Mouse (Mus musculus) thymus, adult 2 months (tissue): Measurements from ENCODE around the gene Clcf1. TPM values are rescaled to one million over a fixed set of nuclear protein-coding genes. Genes with fewer than 3 reads are reported as not detected.

ENCODE experiments used
- DNase-seq: peaks from one replicate; pipeline ENCODE4 v3.0.0; 2021
- H3K27ac ChIP-seq: fragments of 200-500 bp; 2 replicates; pipeline ENCODE4 v1.5.1; 2012; ENCODE audit warnings: low read length, control low read depth; ENCODE audit not compliant: control insufficient read depth, insufficient read depth
- H3K27me3 ChIP-seq: fragments of 200-500 bp; 2 replicates; pipeline ENCODE4 v1.6.1; 2012; ENCODE audit warnings: mild to moderate bottlenecking, low read length, moderate library complexity, mixed read lengths; ENCODE audit not compliant: control insufficient read depth, insufficient read depth
- H3K36me3 ChIP-seq: fragments of 200-500 bp; 2 replicates; pipeline ENCODE4 v1.6.1; 2012; ENCODE audit warnings: mild to moderate bottlenecking, low read length, moderate library complexity; ENCODE audit not compliant: control insufficient read depth, insufficient read depth
- H3K4me1 ChIP-seq: fragments of 200-500 bp; replicated peaks from 2 replicates; pipeline ENCODE4 v1.6.1; 2012; ENCODE audit warnings: low read length; ENCODE audit not compliant: control insufficient read depth, insufficient read depth
- H3K4me3 ChIP-seq: fragments of 200-500 bp; 2 replicates; pipeline ENCODE4 v1.5.1; 2012; ENCODE audit warnings: mild to moderate bottlenecking, low read length, control low read depth, moderate library complexity; ENCODE audit not compliant: control insufficient read depth, insufficient read depth
- CTCF ChIP-seq: fragments of 200-500 bp; IDR thresholded peaks from 2 replicates; pipeline ENCODE4 v1.5.1; 2012; ENCODE audit warnings: mild to moderate bottlenecking, control low read depth, low read length, moderate library complexity, borderline replicate concordance; ENCODE audit not compliant: control insufficient read depth, poor library complexity, insufficient read depth; ENCODE audit errors: extremely low read depth
- POLR2A ChIP-seq: fragments of 200-500 bp; IDR thresholded peaks from 2 replicates; pipeline ENCODE4 v1.6.1; 2012; ENCODE audit warnings: mild to moderate bottlenecking, low read length, control low read depth, moderate library complexity; ENCODE audit not compliant: control insufficient read depth, poor library complexity, insufficient read depth; ENCODE audit errors: extremely low read depth
- WGBS: fragments of 180-500 bp; shearing (Covaris S2); methylation state at CpG from one replicate; pipeline ENCODE4 v1.1.7; 2018; 5-methylcytosine and 5-hydroxymethylcytosine counted together
- polyA plus RNA-seq: library from polyadenylated mRNA; depleted of rRNA; stranded (reverse); fragments of >200 nt; gene quantifications from 2 replicates; pipeline ENCODE4 v1.2.3, GENCODE M21; 2012

Clcf1 gene
- polyA plus RNA-seq, 1 experiment: 32.9 TPM

- no peaks in the 10 kb centered on the region for H3K27me3 ChIP-seq
- WGBS: 6% methylated on average over 15 of the region's 15 CpGs
- H3K4me3 ChIP-seq: peak overlapping the region; percentile 23
- H3K36me3 ChIP-seq: peaks cover 45% of the 10 kb centered on the region
- DNase-seq: peak; percentile 87
- H3K4me1 ChIP-seq: peaks cover 67% of the 10 kb centered on the region
- H3K27ac ChIP-seq: peak overlapping the region; percentile 98
- no peak for TF ChIP-seq CTCF
- peak; percentile 17; the same call in 1 of the 2 replicates for TF ChIP-seq POLR2A
These were observed 28.8 kb upstream of the Clcf1 start for GRCm38 (mm10) chr19:4184976-4185975.

- peak overlapping the region; percentile 98 for H3K27ac ChIP-seq
- no peak for TF ChIP-seq CTCF
- WGBS: 16% methylated on average over 3 of the region's 3 CpGs
- peaks cover 63% of the 10 kb centered on the region for H3K4me1 ChIP-seq
- H3K36me3 ChIP-seq: peaks cover 36% of the 10 kb centered on the region
- H3K4me3 ChIP-seq: peak overlapping the region; percentile 42
- DNase-seq: no peak
- H3K27me3 ChIP-seq: no peaks in the 10 kb centered on the region
These were observed 26.7 kb upstream of the Clcf1 start for GRCm38 (mm10) chr19:4187303-4187702.

DNA sequence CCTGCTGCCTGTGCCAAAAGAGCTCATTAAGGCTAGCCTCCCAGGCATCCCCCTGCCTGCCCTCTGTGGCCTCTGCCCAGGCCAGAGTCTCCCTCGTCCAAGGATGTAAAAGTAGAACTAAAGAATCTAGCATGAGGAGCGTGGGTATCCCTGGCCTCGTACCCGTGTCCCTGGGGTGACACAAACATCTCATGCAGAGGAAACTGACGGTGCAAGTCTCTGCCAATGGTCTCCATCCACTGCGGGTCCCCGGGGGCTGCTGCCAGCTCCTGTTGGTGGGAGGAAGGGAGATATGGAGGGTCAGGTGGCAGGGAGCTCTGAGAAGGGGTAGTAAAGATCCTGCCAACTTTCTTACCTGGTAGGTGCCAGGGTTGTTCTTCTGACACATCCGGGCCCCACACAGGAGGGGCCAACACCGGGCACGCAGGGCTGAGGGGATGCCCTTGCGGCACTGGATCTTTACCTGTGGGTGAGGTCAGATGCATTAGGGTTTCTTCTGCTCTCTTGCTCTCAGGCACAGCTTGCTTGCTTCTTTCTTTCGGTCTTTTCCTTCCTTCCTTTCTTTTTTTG, 24.9 kb upstream of the Clcf1 start:
- TF ChIP-seq POLR2A (0 out of 2 replicates have a peak, but pooled peaks have one; percentile 19), CTCF (no peak)
- H3K4me3 ChIP-seq: peak overlapping the region; percentile 96

GRCm38 (mm10) chr19:4190831-4191334, 23.2 kb upstream of the Clcf1 start, which contains the start of gene Tbc1d10c:
Gene Tbc1d10c (minus strand): TSS chr19:4191284.
- H3K27ac ChIP-seq: peak within 1 kb of the TSS; percentile 95
- H3K27me3 ChIP-seq: no peaks in the 10 kb centered on the region
- H3K4me1 ChIP-seq: peaks cover 56% of the 10 kb centered on the region
- peaks cover 37% of the 10 kb centered on the region for H3K36me3 ChIP-seq
- TF ChIP-seq CTCF (no peak), POLR2A (peak; percentile 87)
- DNase-seq: peak; percentile 93
- WGBS: 4% methylated on average over 4 of the region's 4 CpGs
- H3K4me3 ChIP-seq: peak within 1 kb of the TSS; percentile 96

More for the DNA sequence above, 24.9 kb upstream of the Clcf1 start:
- Histone ChIP-seq H3K27me3 (no peaks in the 10 kb centered on the region), H3K4me1 (peaks cover 66% of the 10 kb centered on the region), H3K27ac (peak overlapping the region; percentile 30), H3K36me3 (peaks cover 24% of the 10 kb centered on the region)
- 11% methylated on average over 12 of the region's 12 CpGs for WGBS
- no peak for DNase-seq

DNA sequence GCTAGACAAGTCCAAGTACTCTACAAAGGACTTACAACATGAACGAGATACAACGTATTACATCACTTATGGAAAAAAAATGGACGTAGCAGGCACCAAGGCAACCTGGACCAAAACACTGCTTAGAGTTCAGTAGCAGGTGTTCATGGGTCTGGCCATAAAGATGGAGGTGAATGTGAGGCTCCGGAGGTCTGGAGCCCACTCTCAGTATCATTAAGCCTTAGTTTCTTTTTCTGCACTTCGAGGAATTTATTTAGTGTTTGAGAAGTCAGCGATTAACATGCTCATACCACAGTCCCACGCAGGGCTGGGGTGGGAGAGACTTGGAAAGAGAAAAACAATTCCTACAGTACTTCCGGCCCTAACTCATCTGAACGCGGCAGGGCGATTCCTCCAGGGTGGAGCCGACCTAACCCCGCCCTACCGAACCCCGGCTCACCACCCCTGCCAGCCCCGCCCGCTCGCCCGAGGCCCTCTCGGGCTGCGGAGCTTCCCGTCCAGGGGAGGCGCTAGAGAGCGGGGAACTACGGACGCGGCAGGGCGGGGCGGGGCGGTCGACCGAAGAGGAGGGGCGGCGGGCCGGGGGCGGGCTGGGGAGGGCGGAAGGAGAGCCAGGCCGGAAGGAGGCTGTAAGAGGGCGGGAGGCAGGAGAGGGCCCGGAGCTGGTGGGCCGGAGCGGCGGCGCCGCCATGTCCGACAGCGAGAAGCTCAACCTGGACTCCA, 22.3 kb upstream of the Clcf1 start, which contains the start of gene Ppp1ca:
TSS of gene Ppp1ca (plus strand) at position 538 of the 723 bp plus-strand sequence.
- Histone ChIP-seq H3K4me1 (peaks cover 58% of the 10 kb centered on the region), H3K36me3 (peaks cover 44% of the 10 kb centered on the region), H3K27ac (peak within 1 kb of the TSS; percentile 91), H3K27me3 (no peaks in the 10 kb centered on the region), H3K4me3 (peak within 1 kb of the TSS; percentile 96)
- TF ChIP-seq CTCF (peak; percentile 77; the same call in 1 of the 2 replicates), POLR2A (peak; percentile 89)
- peak; percentile 98 for DNase-seq
- WGBS: 2% methylated on average over 45 of the region's 47 CpGs
